Mouse (Mus musculus) skeletal muscle tissue, adult 2 months (tissue): ENCODE measurements at regions not wholly inside any gene's neighbourhood (a gene's known extent, or its start where the extent isn't known, plus 50 kb on each side); places are given as distances from the start of the nearest gene placed in this dataset.

Source experiments
- DNase-seq: peaks from one replicate; pipeline ENCODE4 v3.0.0-alpha.2; 2012; ENCODE audit warnings: low read depth, low spot score

DNA sequence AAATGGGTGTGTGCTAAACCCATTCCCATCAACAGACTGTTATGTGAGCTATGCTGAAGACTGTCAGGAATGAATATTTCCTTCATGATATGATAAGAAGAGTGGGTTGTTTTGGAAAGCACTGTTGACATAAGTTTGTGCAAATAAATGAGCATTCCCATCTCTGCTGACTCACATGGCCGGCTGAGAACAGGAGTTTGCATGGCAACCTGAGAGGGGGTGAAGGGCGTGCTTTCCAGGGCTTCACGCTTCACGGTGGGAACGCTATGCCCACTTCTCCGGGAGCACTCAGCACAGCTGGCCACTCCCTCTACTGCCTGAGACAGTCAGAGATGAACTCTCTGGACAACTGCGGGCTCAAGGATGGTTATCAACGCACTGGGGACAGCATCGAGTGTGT lies 348.9 kb upstream of the Slc24a5 start:
- DNase-seq, result no peak

DNA sequence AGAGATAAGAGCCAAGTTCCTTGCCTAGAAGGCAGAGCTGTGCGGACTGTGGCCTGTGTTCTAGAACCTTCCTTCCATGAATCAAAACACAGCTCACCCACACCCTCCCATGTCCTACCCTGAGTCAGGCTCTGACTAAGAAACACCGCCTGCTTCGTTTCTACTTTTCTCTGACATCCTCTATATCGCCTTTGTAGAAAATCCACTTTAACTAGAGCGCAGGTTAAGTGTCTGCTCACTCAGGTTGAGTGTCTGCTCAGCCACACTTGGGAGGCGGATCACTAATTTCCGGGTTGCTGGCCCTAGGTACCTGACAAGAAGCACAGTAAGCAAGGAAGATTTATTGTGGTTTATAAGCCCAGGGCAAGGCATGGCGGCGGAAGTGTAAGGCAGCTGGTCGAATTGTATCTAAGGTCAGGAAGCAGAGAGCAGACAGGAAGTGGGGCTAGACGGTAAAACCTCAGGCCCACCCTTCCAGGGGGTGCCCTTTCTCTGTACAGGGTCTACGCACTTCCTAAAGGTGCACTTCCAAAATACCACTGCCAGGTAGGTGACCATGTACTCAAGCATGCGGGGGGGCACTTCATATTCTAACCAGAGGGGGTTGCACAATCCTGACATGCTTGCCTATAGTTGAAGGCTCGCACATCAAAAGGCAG lies 348.0 kb upstream of the Slc24a5 start:
- DNase-seq, result no peak

DNA sequence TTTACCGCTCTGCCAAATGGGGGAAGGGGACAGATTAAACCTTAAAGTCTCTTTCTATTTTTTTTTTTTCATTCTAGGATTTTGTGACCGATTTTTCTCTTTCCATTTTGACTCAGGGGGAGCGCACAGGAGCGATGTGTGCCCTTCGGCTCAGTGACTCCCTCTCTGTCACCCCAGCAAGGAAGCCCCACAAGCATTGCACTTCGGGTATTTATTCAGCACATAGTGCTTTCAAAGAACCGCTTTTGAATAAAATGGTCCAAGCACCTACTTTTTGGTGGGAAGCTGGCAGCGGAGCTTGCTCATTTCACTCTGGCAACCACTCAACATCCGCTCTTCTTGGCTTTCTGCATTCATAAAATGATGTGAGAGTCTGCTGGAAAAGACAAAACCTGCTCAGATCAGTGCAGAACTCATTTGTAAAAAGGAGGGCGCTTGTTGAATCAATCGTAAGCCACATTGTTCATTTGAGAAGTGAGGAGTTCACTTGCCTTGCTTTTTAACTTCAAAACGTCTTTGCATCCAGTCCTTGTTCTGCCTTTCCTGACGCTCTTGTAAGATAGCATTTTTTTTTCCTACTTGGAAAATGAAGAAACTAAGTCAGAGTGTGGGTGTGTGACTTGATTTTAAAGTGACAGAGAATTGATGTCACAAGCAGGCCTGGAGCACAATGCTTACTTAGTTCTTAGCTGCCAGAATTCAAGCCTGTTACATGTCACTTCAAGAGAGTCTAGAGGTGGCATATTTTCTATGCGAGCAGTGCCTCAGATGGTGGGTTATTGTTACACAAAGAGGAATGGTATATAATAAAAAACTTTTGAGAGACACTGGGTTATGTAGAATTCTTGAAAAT lies 347.1 kb upstream of the Slc24a5 start:
- no peak for DNase-seq

DNA sequence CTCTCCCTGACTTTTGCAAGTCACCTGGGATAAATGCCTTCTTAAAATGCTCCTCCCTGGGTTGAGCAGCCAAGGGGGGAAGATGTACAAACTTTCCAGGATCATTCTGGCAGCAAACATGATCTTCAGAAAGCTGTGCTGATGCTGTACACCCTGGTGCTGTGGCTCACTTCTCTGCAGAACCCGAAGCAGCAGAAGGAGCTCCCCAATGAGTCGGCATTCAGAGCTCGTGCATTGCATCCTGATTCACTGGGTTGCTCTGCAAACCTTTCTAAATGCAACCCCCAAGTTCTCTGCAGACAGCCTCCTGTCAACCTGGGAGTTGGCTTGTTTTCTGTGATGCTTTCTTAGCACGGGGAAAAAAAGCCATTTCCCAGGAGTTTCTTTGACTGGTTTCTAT lies 343.8 kb upstream of the Slc24a5 start:
- DNase-seq, result no peak

DNA sequence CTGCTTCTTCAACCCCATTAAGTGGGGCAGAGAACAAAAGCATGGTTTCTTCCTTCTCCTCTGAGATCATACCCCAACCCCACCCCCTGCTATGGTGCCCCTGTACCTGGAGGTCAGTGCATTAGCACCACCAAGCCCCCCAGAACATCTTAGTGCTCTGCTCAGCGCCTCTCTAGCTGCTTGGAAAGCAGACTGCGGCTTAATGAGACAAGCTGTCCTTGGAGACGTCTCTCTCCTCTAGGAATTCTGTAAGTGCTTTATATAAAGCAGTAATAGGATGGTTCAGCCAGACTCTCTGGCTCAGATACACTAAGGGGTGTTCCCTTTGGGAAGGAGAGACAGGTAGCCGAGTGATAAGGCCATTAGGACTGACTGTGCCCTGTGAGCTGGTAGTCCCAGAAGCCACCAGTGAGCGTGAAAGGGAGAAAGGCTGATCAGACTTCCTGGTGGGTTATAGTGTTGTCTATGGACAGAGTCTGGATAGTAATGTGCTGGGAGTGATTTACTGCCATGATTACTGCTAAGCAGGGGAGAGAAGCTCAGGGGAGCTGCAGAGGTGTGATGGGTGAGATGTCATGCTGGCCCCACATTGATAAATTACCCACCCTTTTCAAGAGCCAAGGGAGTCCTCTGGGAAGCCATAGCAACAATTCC lies 343.0 kb upstream of the Slc24a5 start:
- DNase-seq, result no peak

DNA sequence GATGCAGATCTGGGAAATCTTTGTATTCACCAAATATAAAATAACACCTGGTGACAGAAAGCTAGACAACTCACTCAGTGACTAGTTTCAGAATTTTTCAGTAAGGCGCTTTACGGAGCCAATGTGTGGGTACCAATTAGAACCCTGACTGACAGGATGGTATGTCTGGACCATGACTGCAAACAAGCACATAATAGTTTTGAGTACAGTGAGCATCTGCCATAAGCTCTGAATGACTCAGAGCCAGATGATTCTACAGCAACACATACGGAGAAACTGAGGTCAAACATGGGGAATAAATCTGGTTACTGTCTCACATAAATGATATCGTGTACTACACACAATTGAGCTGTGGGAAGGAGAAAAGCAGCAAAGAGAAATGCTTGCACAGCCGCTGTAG lies 339.9 kb upstream of the Slc24a5 start:
- DNase-seq, result no peak

DNA sequence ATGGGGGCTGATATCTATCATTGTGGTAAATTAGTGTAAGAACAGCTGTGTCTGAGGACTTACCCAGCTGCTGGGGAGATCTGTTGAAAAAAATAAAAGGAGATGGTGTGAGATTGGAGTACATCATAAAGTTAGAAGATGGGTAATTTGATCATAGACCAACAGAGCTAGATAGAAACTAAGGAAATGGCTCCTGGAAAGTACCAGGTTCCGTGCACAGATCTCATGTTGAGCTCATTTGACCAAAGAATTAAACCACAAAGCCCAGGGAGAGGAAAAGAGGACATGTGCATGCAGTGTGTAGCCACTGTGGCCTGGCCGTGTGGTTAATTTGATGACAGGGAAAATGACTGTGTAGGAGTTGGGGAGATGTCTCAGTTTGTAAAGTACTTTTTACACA lies 335.3 kb upstream of the Slc24a5 start:
- DNase-seq, result no peak

DNA sequence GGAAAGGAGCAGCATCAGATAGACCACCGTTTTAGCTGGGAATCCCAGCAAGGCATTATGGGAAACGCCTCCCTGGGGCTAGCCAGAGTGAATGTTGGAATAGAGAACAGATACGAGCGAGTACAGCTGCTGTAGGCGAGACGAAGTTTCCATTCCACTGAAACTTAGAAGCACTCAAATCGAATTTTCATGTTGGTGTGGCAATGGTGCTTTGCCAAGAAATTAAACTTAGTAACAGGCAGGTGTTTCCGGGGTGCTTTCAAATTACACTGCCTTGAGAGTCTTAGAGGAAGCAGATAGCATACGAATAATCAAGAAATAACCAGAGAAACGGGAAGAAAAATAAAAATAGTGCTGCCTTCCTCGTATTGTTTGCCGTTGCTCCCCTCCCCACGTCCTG lies 327.1 kb upstream of the Slc24a5 start:
- peak; percentile 57 for DNase-seq

DNA sequence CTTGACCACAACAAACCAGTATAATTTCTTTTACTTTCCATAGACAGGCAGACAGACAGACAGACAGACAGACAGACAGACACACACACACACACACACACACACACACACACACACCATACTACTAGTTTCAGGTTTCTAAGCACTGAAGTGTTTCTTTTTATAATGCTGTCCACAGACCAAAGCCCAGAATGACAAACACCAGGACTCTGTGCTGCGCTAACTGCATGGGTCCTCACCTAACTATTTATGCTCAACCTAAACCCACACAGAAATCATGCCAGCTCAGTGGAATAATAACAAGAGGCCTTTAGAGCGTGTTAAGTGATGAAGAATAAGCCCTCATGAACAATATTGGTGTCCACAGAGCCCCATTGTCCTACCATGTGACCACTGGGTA lies 325.0 kb upstream of the Slc24a5 start:
- no peak for DNase-seq

DNA sequence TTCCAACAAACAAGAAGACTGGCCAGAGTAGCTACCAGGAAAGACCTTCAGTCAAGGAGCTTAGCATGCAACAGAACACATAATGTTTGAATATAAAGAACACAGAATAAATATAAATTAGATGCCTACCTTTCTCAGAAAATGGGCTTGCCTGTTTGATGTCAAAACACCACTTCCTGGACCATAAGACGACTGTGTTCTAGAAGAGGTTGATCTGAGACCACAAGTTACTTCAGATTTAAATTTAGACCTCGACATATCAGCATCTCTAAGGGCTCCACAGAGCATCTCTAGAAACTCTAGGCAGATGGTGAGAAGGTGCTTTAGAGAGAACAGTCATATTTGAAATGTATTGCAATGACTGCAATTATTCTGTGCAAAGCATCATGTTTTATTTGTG lies 322.9 kb upstream of the Slc24a5 start:
- DNase-seq, result no peak

DNA sequence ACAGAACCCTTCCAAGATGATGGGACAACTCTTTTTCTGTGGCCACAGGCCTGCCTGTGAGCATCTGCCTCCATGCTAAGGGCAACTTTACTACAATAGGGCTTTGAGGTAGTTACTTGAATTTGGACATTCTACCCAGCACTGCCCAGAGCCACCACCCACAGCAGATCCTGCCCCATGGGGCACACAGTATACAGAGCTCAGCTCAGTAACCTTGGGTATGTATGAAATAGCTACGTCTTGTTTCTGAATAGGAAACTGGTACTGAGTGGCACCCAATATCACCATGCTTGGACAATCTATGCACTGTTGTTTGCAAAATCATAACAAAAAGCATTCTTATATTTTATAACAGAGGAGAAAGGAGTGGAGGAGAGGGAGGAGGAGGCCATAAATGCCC lies 320.8 kb upstream of the Slc24a5 start:
- no peak for DNase-seq

DNA sequence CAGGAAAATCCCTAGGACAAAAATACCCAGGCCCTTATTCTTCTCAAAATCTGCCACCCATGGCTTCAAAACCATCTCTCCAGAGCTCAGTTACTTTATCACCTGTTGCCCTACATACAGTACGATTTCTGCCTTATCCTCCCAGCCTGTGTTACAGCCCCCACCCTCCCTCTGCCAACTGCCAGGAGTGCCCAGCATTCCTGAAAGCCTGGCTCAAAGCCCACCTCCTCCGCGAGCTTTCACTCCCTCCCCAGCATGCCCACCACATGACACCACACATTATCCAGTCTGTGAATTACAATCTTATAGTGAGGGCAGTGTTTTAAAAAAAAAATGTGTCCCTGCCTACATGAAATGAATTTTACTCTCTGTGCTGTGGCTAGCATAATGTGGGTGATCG lies 320.3 kb upstream of the Slc24a5 start:
- no peak for DNase-seq

DNA sequence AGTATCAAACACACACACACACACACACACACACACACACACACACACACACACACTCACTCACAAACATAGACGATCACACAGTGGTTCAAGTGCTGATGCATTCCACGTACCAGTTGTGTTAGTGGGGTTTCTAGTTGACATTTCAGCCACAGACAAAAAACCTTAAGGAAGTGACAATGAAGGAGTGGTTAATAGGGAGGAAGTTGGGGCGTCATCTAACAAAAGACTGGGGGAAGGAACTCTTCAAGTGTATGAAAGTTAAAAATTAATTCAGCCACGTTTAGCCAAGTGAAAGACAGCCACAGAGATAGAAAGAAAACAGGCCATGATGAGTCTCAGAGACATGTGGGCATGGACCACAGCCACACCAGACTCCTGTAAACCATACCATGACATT lies 316.1 kb upstream of the Slc24a5 start:
- DNase-seq, result no peak

DNA sequence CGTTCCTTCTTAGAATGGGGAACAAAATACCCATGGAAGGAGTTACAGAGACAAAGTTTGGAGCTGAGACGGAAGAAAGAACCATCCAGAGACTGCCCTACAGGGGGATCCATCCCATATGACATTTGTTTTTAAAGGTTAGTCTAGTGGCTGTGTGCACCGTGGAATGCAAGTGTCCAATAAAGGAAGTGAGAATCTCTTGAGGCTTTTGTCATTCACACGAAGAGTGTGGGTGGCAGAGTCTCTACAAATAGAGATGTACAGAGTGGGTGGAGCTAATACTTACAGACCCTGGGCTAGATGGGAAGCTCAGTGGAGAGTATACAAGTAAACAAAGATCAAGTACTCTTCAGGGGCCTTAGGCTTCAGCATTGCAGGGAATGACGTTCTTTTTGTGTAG lies 314.2 kb upstream of the Slc24a5 start:
- DNase-seq, result no peak

DNA sequence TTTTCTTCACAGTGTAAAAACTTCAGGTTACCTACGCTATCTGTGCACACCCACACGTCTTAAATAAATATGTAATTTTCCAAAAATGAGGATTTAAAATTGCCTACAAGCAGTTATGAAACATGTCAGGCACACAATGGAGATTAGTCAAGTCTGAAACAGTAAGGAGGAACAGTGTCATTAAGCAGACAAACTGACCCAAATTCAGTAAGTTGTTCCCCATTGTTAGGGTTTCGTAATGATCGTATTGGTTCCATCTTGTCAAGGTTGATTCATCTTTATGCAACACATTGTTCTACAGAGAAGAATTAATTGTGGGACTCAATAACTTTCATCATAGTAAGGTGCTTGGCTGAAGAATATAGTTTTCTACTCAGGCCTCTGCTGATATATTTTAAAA lies 312.7 kb upstream of the Slc24a5 start:
- no peak for DNase-seq

DNA sequence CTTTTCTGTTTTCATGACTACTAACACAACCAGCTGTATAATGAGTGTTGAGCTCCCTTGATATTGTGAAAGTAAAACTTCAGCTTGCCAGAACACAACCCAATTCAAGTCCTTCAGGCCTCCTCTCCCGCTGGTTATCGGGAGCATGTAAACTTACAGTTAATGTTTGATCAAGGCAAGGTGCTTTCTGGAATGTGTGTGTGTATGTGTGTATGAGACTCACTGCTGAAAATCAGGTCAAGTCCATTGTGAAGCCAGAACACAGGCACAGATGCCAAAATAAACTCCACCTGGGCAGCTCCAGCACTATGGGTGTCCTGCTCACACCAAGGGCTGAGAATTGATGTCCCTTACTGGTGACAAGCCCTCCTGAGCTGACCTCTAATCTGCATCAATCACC lies 308.9 kb upstream of the Slc24a5 start:
- DNase-seq, result no peak

DNA sequence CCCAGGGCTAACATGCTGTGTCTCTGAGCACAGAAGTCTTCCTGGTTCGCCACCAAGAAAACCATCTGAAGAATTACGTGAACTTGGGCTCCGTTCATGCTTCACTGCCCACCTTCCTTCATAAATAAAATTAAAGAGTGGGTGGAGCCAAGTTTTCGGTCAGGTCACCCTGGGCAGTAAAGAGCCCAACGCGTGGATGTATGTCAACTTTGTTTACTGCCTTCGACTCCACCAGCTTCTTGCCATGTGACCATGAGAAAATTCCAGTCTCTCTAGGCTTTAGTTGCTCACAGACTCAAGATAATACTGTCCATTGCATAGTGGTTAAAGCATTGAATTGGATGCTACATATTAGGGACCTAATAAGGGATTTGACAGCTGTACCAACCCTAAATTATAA lies 304.3 kb upstream of the Slc24a5 start:
- DNase-seq, result no peak

DNA sequence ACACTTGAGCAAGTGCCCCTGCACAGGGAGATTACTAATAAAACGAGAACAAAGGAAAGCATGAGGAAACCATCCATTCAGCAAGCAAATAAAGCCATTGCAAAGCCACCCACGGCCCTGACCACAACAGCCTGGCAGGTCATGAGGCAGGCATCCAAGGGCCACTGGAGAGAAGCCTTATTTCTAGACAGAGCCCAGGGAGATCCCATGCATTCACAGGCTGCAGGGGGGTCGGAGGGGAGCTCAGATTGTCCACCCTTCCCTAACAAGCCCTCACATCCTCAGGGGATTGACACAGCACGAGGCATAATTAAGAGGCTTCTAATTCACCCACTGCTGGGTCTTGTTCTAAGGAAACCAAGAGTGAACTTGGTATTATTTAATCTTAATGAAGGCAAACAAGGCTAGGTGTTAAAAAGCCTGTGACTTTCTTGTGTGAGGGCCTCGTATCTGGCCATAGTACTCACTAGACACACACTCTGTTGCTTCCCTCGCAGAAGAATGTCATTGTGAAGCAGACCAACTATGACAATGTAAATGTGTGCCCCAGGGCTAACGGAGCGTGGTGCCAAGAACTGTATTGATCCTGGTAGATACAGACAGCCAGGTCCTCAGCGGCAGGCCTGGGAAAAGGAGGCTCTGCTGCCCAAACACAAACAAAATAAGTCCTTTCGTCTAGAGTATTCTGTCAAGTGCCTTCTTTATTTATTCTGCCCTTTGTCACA lies 303.6 kb upstream of the Slc24a5 start:
- no peak for DNase-seq

DNA sequence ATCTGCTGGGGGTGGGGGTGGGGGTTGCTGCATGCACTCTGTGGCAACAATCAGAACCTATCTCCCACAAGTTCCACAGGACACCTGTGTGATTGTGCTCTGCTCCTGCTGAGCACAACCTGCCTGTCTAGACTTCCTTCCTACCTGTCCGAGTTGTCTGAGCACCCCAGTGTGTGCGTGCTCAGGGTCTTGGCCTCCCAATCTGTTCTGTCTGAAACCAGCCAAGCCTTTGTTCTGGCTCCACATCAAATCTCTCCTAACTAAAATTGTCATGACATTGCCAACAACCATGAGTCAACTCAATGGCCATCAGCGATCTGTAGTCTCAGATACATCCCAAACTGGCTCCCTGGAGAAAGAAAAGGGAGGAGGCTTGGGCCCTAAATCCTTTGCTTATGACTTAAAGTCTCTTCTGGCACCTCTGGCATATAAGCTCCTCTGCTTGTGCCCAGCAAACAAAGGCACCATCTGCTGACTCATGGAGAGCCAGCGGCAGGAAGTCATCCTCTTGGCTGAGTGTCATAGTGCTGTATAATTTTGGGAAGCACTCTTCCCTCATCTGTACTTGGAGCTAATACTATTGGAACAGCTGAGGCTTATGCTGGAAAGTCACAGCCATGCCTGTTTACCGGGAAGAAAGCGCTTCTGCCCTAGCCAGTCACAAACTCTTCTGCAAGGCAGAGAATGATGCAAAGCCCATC lies 298.5 kb upstream of the Slc24a5 start:
- peak; percentile 21 for DNase-seq

DNA sequence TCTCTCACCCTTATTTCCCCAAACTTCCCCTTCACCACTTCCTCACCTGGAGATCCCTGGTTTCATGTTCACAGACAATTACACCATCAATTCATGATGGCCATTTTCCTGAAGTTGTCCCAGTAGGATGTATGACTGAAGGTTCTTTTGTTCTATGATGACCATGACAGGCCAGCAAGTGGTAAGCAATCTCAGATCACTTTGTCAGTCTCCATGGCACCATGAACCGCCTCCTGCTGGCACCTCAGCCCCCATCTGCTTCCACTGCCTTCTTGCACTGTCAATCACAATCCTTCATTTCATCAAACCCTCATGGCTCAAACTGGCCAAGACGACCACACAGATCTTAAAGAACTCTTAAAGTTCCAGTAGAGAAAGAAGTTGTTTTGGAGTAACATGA lies 297.9 kb upstream of the Slc24a5 start:
- no peak for DNase-seq

DNA sequence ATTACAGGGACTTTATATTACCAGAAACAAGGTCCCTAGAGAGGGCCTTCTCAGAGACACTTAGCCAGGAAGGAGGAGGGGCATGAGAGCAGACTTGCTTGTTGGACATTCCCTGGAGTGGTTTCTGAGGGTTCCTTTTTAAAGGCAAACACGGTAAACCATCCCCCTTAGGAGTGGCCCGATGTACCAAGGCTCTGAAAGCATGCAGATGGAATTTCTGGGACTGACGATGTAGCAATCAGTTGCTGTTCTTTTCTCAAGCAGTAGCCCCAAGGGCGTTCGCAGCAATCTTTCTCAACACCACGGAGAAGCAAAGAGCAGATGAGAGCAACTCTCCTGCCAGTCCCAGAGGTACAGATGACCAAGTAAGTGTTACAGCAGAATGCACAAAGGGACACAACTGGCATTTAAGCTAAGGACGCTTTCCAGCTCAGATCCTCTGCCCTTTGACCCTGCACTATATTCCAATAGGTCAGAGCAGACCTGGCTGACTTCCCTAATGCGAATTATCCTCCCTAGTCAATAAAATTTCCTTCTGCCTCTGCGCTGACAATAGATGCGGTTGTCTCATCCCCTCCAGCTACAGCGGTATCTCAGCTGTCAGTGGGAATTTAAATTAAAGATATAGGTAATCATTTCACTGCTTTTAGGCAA lies 295.7 kb upstream of the Slc24a5 start:
- peak; percentile 73 for DNase-seq
